Mouse (Mus musculus) layer of hippocampus, adult 8-10 months (tissue): ENCODE measurements around the gene Galns. TPM values are rescaled to one million over a fixed set of nuclear protein-coding genes. Genes with fewer than 3 reads are reported as not detected.
"Not testable (repeated sequence)": the region's sequence is repeated elsewhere in the genome, so short reads cannot be mapped to it uniquely, and the experiment has no call there.

ENCODE experiments used
- DNase-seq, 2 experiments: peaks; one replicate each; pipeline ENCODE4 v3.0.0; 2022; ENCODE audit warnings: low spot score in 2 of 2
- total RNA-seq, 4 experiments: library from RNA; stranded (reverse); gene quantifications; 2 replicates each; pipeline ENCODE4 v1.2.4; 2022

Galns gene
- total RNA-seq, 4 experiments from 2014 or later = 8.0 to 16.5 (median 11.9) TPM

GRCm38 (mm10) chr8:122596031-122596430 is 15.2 kb downstream of the Galns start:
- DNase-seq = no peak

GRCm38 (mm10) chr8:122593783-122594507 is 17.3 kb downstream of the Galns start:
- no peak for DNase-seq

GRCm38 (mm10) chr8:122593240-122593639 is 18.0 kb downstream of the Galns start:
- no peak for DNase-seq

GRCm38 (mm10) chr8:122586749-122587148 is 24.5 kb downstream of the Galns start:
- DNase-seq = no peak

GRCm38 (mm10) chr8:122586171-122586570 is 25.1 kb downstream of the Galns start:
- DNase-seq = no peak

- DNase-seq = no peak
These were observed 25.8 kb downstream of the Galns start for GRCm38 (mm10) chr8:122585411-122585891.

GRCm38 (mm10) chr8:122584981-122585380 is 26.3 kb downstream of the Galns start:
- DNase-seq = no peak

GRCm38 (mm10) chr8:122580926-122581325 is 30.3 kb downstream of the Galns start:
- no peak for DNase-seq

GRCm38 (mm10) chr8:122579196-122579595 is 32.1 kb downstream of the Galns start:
- no peak for DNase-seq

GRCm38 (mm10) chr8:122577116-122577515 is 34.1 kb downstream of the Galns start:
- no peak for DNase-seq

GRCm38 (mm10) chr8:122576648-122577022 is 34.6 kb downstream of the Galns start, which contains the start of gene Aprt:
Gene Aprt, minus strand, starts transcription at chr8:122576909.
- DNase-seq = peak; percentile 90 to 92

- no peak for DNase-seq
These were observed 35.3 kb downstream of the Galns start for GRCm38 (mm10) chr8:122575735-122576647.

GRCm38 (mm10) chr8:122575286-122575685 is 36.0 kb downstream of the Galns start:
- DNase-seq = no peak

GRCm38 (mm10) chr8:122574667-122575251 is 36.5 kb downstream of the Galns start:
- no peak for DNase-seq

- DNase-seq = no peak
These were observed 37.0 kb downstream of the Galns start for GRCm38 (mm10) chr8:122574264-122574663.

- no peak for DNase-seq
These were observed 37.7 kb downstream of the Galns start for GRCm38 (mm10) chr8:122573577-122573976.

- DNase-seq = not testable (repeated sequence)
These were observed 38.1 kb downstream of the Galns start for GRCm38 (mm10) chr8:122573176-122573575.

- no peak for DNase-seq
These were observed 38.5 kb downstream of the Galns start for GRCm38 (mm10) chr8:122572751-122573150.

GRCm38 (mm10) chr8:122571750-122572267 is 39.5 kb downstream of the Galns start:
- DNase-seq = no peak

- DNase-seq = no peak
These were observed 40.1 kb downstream of the Galns start for GRCm38 (mm10) chr8:122571153-122571552.

- no peak for DNase-seq
These were observed 41.3 kb downstream of the Galns start for GRCm38 (mm10) chr8:122569996-122570395.

GRCm38 (mm10) chr8:122569329-122569728 is 41.9 kb downstream of the Galns start:
- DNase-seq = no peak
